Mouse (Mus musculus): Measurements from ENCODE around the gene Atp8a2. TPM values are rescaled to one million over a fixed set of nuclear protein-coding genes. Genes with fewer than 3 reads are reported as not detected.
"Not testable (repeated sequence)": the region's sequence is repeated elsewhere in the genome, so short reads cannot be mapped to it uniquely, and the experiment has no call there.

Gene Atp8a2
- polyA plus RNA-seq, 1 experiment from 2014 or later: 1.2 TPM

- H3K27ac ChIP-seq: 0 out of 2 replicates have a peak overlapping the region, but pooled peaks have one; percentile 10
- peak overlapping the region; percentile 70 for H3K4me3 ChIP-seq (replicated peaks)
- no peak for ATAC-seq (replicated peaks; ENCODE audit: low FRiP score)
- WGBS: 20% methylated on average over 9 of the region's 9 CpGs
- peaks cover 58% of the 10 kb centered on the region for H3K27me3 ChIP-seq
- peaks cover 38% of the 10 kb centered on the region for H3K4me1 ChIP-seq
- H3K36me3 ChIP-seq: no peaks in the 10 kb centered on the region
- no peaks in the 10 kb centered on the region for H3K9me3 ChIP-seq (replicated peaks)
- H3K4me2 ChIP-seq: peak overlapping the region; percentile 93
- H3K9ac ChIP-seq: no peak overlapping the region
These were observed 572.6 kb downstream of the Atp8a2 start for GRCm38 (mm10) chr14:59624326-59624885.

- Histone ChIP-seq H3K27me3 (peaks cover 6% of the 10 kb centered on the region; the same call in 1 of the 2 replicates), H3K9ac (no peak overlapping the region), H3K9me3 (replicated peaks) (no peaks in the 10 kb centered on the region), H3K4me1 (no peaks in the 10 kb centered on the region), H3K4me3 (replicated peaks) (no peak overlapping the region), H3K4me2 (no peak overlapping the region), H3K27ac (no peak overlapping the region), H3K36me3 (no peaks in the 10 kb centered on the region)
- 47% methylated on average over 7 of the region's 7 CpGs for WGBS
- ATAC-seq (replicated peaks; ENCODE audit: low FRiP score): no peak
These were observed 580.2 kb downstream of the Atp8a2 start for GRCm38 (mm10) chr14:59616802-59617201.

GRCm38 (mm10) chr14:59614149-59614548, 582.8 kb downstream of the Atp8a2 start:
- H3K9me3 ChIP-seq (replicated peaks); H3K4me1 ChIP-seq; ATAC-seq (replicated peaks; ENCODE audit: low FRiP score); H3K27ac ChIP-seq; H3K4me3 ChIP-seq (replicated peaks); H3K27me3 ChIP-seq; H3K9ac ChIP-seq; H3K4me2 ChIP-seq; H3K36me3 ChIP-seq: not testable (repeated sequence)
- WGBS: 79% methylated on average over 3 of the region's 3 CpGs

- Histone ChIP-seq H3K4me2 (no peak overlapping the region), H3K4me3 (replicated peaks) (no peak overlapping the region), H3K27ac (no peak overlapping the region), H3K9ac (no peak overlapping the region), H3K9me3 (replicated peaks) (no peaks in the 10 kb centered on the region), H3K36me3 (no peaks in the 10 kb centered on the region), H3K27me3 (peaks cover 6% of the 10 kb centered on the region; the same call in 1 of the 2 replicates), H3K4me1 (no peaks in the 10 kb centered on the region)
- 41% methylated on average over 14 of the region's 14 CpGs for WGBS
- ATAC-seq (replicated peaks; ENCODE audit: low FRiP score): no peak
These were observed 583.9 kb downstream of the Atp8a2 start for GRCm38 (mm10) chr14:59612920-59613625.

GRCm38 (mm10) chr14:59607021-59607420, 590.0 kb downstream of the Atp8a2 start:
- ATAC-seq (replicated peaks; ENCODE audit: low FRiP score): no peak
- 33% methylated on average over 3 of the region's 3 CpGs for WGBS
- no peak overlapping the region for H3K9ac ChIP-seq
- 0 out of 2 replicates have a peak, but pooled peaks cover 4% of the 10 kb centered on the region for H3K27me3 ChIP-seq
- H3K4me3 ChIP-seq (replicated peaks): no peak overlapping the region
- H3K27ac ChIP-seq: no peak overlapping the region
- no peaks in the 10 kb centered on the region for H3K9me3 ChIP-seq (replicated peaks)
- H3K4me2 ChIP-seq: no peak overlapping the region
- H3K36me3 ChIP-seq: no peaks in the 10 kb centered on the region
- peaks cover 2% of the 10 kb centered on the region; the same call in 1 of the 2 replicates for H3K4me1 ChIP-seq

GRCm38 (mm10) chr14:59605671-59606353, 591.2 kb downstream of the Atp8a2 start:
- 24% methylated on average over 5 of the region's 5 CpGs for WGBS
- 0 out of 2 replicates have a peak, but pooled peaks cover 9% of the 10 kb centered on the region for H3K27me3 ChIP-seq
- no peak for ATAC-seq (replicated peaks; ENCODE audit: low FRiP score)
- H3K4me3 ChIP-seq (replicated peaks): no peak overlapping the region
- peaks cover 2% of the 10 kb centered on the region; the same call in 1 of the 2 replicates for H3K4me1 ChIP-seq
- H3K9ac ChIP-seq: no peak overlapping the region
- no peaks in the 10 kb centered on the region for H3K9me3 ChIP-seq (replicated peaks)
- no peaks in the 10 kb centered on the region for H3K36me3 ChIP-seq
- no peak overlapping the region for H3K4me2 ChIP-seq
- H3K27ac ChIP-seq: no peak overlapping the region

GRCm38 (mm10) chr14:59604002-59604645, 592.9 kb downstream of the Atp8a2 start:
- no peak overlapping the region for H3K9ac ChIP-seq
- no peak overlapping the region for H3K27ac ChIP-seq
- H3K4me3 ChIP-seq (replicated peaks): no peak overlapping the region
- no peaks in the 10 kb centered on the region for H3K9me3 ChIP-seq (replicated peaks)
- H3K27me3 ChIP-seq: 0 out of 2 replicates have a peak, but pooled peaks cover 9% of the 10 kb centered on the region
- no peaks in the 10 kb centered on the region for H3K36me3 ChIP-seq
- ATAC-seq (replicated peaks; ENCODE audit: low FRiP score): no peak
- peaks cover 2% of the 10 kb centered on the region; the same call in 1 of the 2 replicates for H3K4me1 ChIP-seq
- no peak overlapping the region for H3K4me2 ChIP-seq
- WGBS: 66% methylated on average over 5 of the region's 5 CpGs

GRCm38 (mm10) chr14:59598260-59598627, 598.7 kb downstream of the Atp8a2 start:
- WGBS: 1% methylated on average over 8 of the region's 8 CpGs
- Histone ChIP-seq H3K4me3 (replicated peaks) (peak overlapping the region; percentile 98), H3K36me3 (peaks cover 19% of the 10 kb centered on the region; the same call in 1 of the 2 replicates), H3K4me1 (peaks cover 11% of the 10 kb centered on the region), H3K9me3 (replicated peaks) (no peaks in the 10 kb centered on the region), H3K27me3 (0 out of 2 replicates have a peak, but pooled peaks cover 9% of the 10 kb centered on the region), H3K27ac (peak overlapping the region; percentile 68), H3K4me2 (peak overlapping the region; percentile 77), H3K9ac (peak overlapping the region; percentile 88)
- ATAC-seq (replicated peaks; ENCODE audit: low FRiP score): peak; percentile 50

- H3K4me2 ChIP-seq: peak within 1 kb of the TSS; percentile 77
These were observed 599.4 kb downstream of the Atp8a2 start, which contains the start of gene Cdadc1 for GRCm38 (mm10) chr14:59597398-59598259. Gene Cdadc1 (minus strand): TSS chr14:59597959.

GRCm38 (mm10) chr14:59594988-59595387, 602.0 kb downstream of the Atp8a2 start:
- peaks cover 11% of the 10 kb centered on the region for H3K4me1 ChIP-seq
- 94% methylated on average over 3 of the region's 3 CpGs for WGBS
- H3K4me3 ChIP-seq (replicated peaks): no peak overlapping the region
- H3K9ac ChIP-seq: no peak overlapping the region
- H3K4me2 ChIP-seq: no peak overlapping the region
- peaks cover 46% of the 10 kb centered on the region for H3K36me3 ChIP-seq
- no peak overlapping the region for H3K27ac ChIP-seq
- no peaks in the 10 kb centered on the region for H3K27me3 ChIP-seq
- ATAC-seq (replicated peaks; ENCODE audit: low FRiP score): no peak
- no peaks in the 10 kb centered on the region for H3K9me3 ChIP-seq (replicated peaks)

More at GRCm38 (mm10) chr14:59597398-59598259, 599.4 kb downstream of the Atp8a2 start, which contains the start of gene Cdadc1:
- H3K27me3 ChIP-seq: 0 out of 2 replicates have a peak, but pooled peaks cover 6% of the 10 kb centered on the region
- ATAC-seq (replicated peaks; ENCODE audit: low FRiP score): peak; percentile 94
- H3K4me1 ChIP-seq: peaks cover 11% of the 10 kb centered on the region
- no peaks in the 10 kb centered on the region for H3K9me3 ChIP-seq (replicated peaks)
- H3K9ac ChIP-seq: peak within 1 kb of the TSS; percentile 88
- H3K36me3 ChIP-seq: peaks cover 24% of the 10 kb centered on the region
- 1% methylated on average over 45 of the region's 48 CpGs for WGBS
- H3K4me3 ChIP-seq (replicated peaks): peak within 1 kb of the TSS; percentile 98
- peak within 1 kb of the TSS; percentile 68 for H3K27ac ChIP-seq

- H3K36me3 ChIP-seq: peaks cover 68% of the 10 kb centered on the region
- H3K27me3 ChIP-seq: no peaks in the 10 kb centered on the region
- H3K9me3 ChIP-seq (replicated peaks): no peaks in the 10 kb centered on the region
- no peak overlapping the region for H3K4me2 ChIP-seq
- WGBS: 85% methylated on average over 3 of the region's 3 CpGs
- H3K4me1 ChIP-seq: peaks cover 7% of the 10 kb centered on the region
- H3K9ac ChIP-seq: no peak overlapping the region
- no peak for ATAC-seq (replicated peaks; ENCODE audit: low FRiP score)
- H3K27ac ChIP-seq: no peak overlapping the region
- H3K4me3 ChIP-seq (replicated peaks): no peak overlapping the region
These were observed 604.4 kb downstream of the Atp8a2 start for GRCm38 (mm10) chr14:59592593-59592992.

Measured in kidney, embryonic 15.5 days (tissue).